Mouse (Mus musculus): ENCODE data around the gene Gm17374.
"Not testable (repeated sequence)": the region's sequence is repeated elsewhere in the genome, so short reads cannot be mapped to it uniquely, and the experiment has no call there.

- TF ChIP-seq GATA1 (IDR thresholded peaks at IDR 0.05; ENCODE audit: borderline replicate concordance, low read length); FLI1 (IDR thresholded peaks at IDR 0.05; ENCODE audit: low read length): not testable (repeated sequence)
Measured at GRCm38 (mm10) chr2:140151743-140152142, at the start of gene Gm17374.
